Mouse (Mus musculus) bone marrow macrophage, adult 2 months (primary cell): ENCODE measurements around the gene C2cd2.

Source experiments
- CTCF ChIP-seq: IDR thresholded peaks from 2 replicates; pipeline ENCODE4 v1.5.1; 2012; ENCODE audit warnings: low read depth, mild to moderate bottlenecking, low read length, moderate library complexity
- POLR2A ChIP-seq: IDR thresholded peaks from 2 replicates; pipeline ENCODE4 v1.6.1; 2012; ENCODE audit warnings: mild to moderate bottlenecking, low read depth, low read length, borderline replicate concordance

- TF ChIP-seq CTCF (no peak), POLR2A (no peak)
These were observed 32.2 kb downstream of the C2cd2 start for GRCm38 (mm10) chr16:97930231-97930630.
